Comparison of ENCODE assay signal across 8 mouse cellular contexts in the genomic region with DNA sequence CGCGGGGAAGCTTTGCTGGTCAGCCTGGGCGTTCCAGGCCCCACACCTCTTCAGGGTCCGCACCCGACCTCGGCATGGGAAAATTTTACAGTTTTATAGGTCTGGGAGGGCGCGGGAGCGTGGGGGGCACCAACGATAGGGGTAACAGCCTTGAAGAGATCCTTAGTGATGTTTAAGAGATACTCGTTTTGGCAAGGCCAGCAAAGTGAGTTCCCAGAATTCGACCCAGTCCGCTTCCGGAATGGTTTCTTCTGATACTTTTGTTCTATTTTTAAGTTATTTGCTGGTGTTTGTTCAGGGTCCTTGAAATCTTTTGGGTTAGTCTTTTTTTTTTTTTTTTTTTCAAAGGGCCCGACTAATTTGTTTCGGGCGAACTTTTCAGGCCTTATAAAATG. TPM values are rescaled to one million over a fixed set of nuclear protein-coding genes. Genes with fewer than 3 reads are reported as not detected.
A peak's percentile ranks its signal among the peaks of the same experiment; 100 is the strongest.
DNase-seq lines count a peak whose midpoint lies in the region; ATAC-seq lines count a peak whose summit lies in the region.

No protein-coding gene starts in this region.

- no peaks in the 10 kb centered on the region for H3K36me3 ChIP-seq in lung, embryonic 15.5 days
- 0 out of 2 replicates have a peak, but pooled peaks cover 3% of the 10 kb centered on the region for H3K36me3 ChIP-seq in embryonic facial prominence, embryonic 10.5 days (replicated peaks)
- no peaks in the 10 kb centered on the region for H3K36me3 ChIP-seq in intestine, embryonic 16.5 days (ENCODE audit: control insufficient read depth, insufficient read depth, low read length)
- H3K36me3 ChIP-seq in neural tube, embryonic 14.5 days (ENCODE audit: control insufficient read depth, insufficient read depth, low read length): no peaks in the 10 kb centered on the region

- ATAC-seq in lung, embryonic 15.5 days (ENCODE audit: borderline replicate concordance, extremely low read depth, low FRiP score, low TSS enrichment): no peak; the same call in 1 of the 2 replicates
- ATAC-seq in intestine, embryonic 16.5 days: no peak
- no peak; the same call in 1 of the 2 replicates for ATAC-seq in neural tube, embryonic 14.5 days (ENCODE audit: low read depth)
- no peak for ATAC-seq in megakaryocyte progenitor cell, adult 5-6 weeks (replicated peaks; ENCODE audit: poor library complexity)

- H3K4me2 ChIP-seq in lung, embryonic 15.5 days: peak overlapping the region; percentile 66
- peak overlapping the region; percentile 46 for H3K4me2 ChIP-seq in intestine, embryonic 16.5 days (ENCODE audit: low read depth, low read length)
- peak overlapping the region; percentile 66 for H3K4me2 ChIP-seq in neural tube, embryonic 14.5 days (ENCODE audit: low read depth, low read length)

- H3K9ac ChIP-seq in lung, embryonic 15.5 days: peak overlapping the region; percentile 97
- H3K9ac ChIP-seq in intestine, embryonic 16.5 days (ENCODE audit: low read depth, low read length): peak overlapping the region; percentile 98
- H3K9ac ChIP-seq in neural tube, embryonic 14.5 days (replicated peaks; ENCODE audit: low read depth, low read length): peak overlapping the region; percentile 96

- peak overlapping the region; percentile 92 for H3K4me3 ChIP-seq in lung, embryonic 15.5 days
- H3K4me3 ChIP-seq in embryonic facial prominence, embryonic 10.5 days: peak overlapping the region; percentile 95
- peak overlapping the region; percentile 100 for H3K4me3 ChIP-seq in intestine, embryonic 16.5 days (ENCODE audit: low read length)
- H3K4me3 ChIP-seq in neural tube, embryonic 14.5 days (ENCODE audit: low read depth, low read length): peak overlapping the region; percentile 100

- 1% methylated on average over 17 of the region's 17 CpGs for WGBS in lung, embryonic 15.5 days
- 2% methylated on average over 17 of the region's 17 CpGs for WGBS in embryonic facial prominence, embryonic 10.5 days
- under 1% methylated on average over 17 of the region's 17 CpGs for WGBS in intestine, embryonic 16.5 days
- 3% methylated on average over 17 of the region's 17 CpGs for WGBS in neural tube, embryonic 14.5 days

- no peak for DNase-seq in lung, adult 18-20 months
- no peak for DNase-seq in embryonic facial prominence, embryonic 10.5 days (ENCODE audit: low spot score)
- no peak for DNase-seq in cerebellum, adult 18-20 months
- DNase-seq in layer of hippocampus, postnatal 10 days (ENCODE audit: low spot score in 2 of 2): no peak

- no peaks in the 10 kb centered on the region for H3K9me3 ChIP-seq in lung, embryonic 15.5 days
- no peaks in the 10 kb centered on the region for H3K9me3 ChIP-seq in embryonic facial prominence, embryonic 10.5 days
- no peaks in the 10 kb centered on the region for H3K9me3 ChIP-seq in intestine, embryonic 16.5 days (ENCODE audit: control insufficient read depth, low read length)
- no peaks in the 10 kb centered on the region for H3K9me3 ChIP-seq in neural tube, embryonic 14.5 days (ENCODE audit: control insufficient read depth, low read length)

- H3K4me1 ChIP-seq in lung, embryonic 15.5 days: peaks cover 16% of the 10 kb centered on the region
- H3K4me1 ChIP-seq in embryonic facial prominence, embryonic 10.5 days: peaks cover 15% of the 10 kb centered on the region
- peaks cover 9% of the 10 kb centered on the region for H3K4me1 ChIP-seq in intestine, embryonic 16.5 days (ENCODE audit: control insufficient read depth, insufficient read depth, low read length)
- H3K4me1 ChIP-seq in neural tube, embryonic 14.5 days (ENCODE audit: control insufficient read depth, insufficient read depth, low read length): peaks cover 14% of the 10 kb centered on the region

- H3K27ac ChIP-seq in lung, embryonic 15.5 days: peak overlapping the region; percentile 98
- peak overlapping the region; percentile 95 for H3K27ac ChIP-seq in embryonic facial prominence, embryonic 10.5 days (replicated peaks)
- H3K27ac ChIP-seq in intestine, embryonic 16.5 days (ENCODE audit: low read length): peak overlapping the region; percentile 98
- peak overlapping the region; percentile 92 for H3K27ac ChIP-seq in neural tube, embryonic 14.5 days (ENCODE audit: low read depth, low read length)

- no peaks in the 10 kb centered on the region for H3K27me3 ChIP-seq in lung, embryonic 15.5 days
- no peaks in the 10 kb centered on the region for H3K27me3 ChIP-seq in embryonic facial prominence, embryonic 10.5 days (replicated peaks; ENCODE audit: low read depth, poor library complexity, severe bottlenecking)
- H3K27me3 ChIP-seq in intestine, embryonic 16.5 days (replicated peaks; ENCODE audit: control insufficient read depth, insufficient read depth, low read length): no peaks in the 10 kb centered on the region
- H3K27me3 ChIP-seq in neural tube, embryonic 14.5 days (ENCODE audit: control insufficient read depth, insufficient read depth, low read length): peaks cover 3% of the 10 kb centered on the region; the same call in 1 of the 2 replicates

RNA-seq across cellular contexts. Expression of a gene that starts 1.0 kb away (rescaled TPM):
- 57.6 and 62.7 TPM in 2 replicates for polyA plus RNA-seq in lung, embryonic 15.5 days (2015; fragmentation: Nextera tagmentation; extraction: Ambion mirVana)
- polyA plus RNA-seq in embryonic facial prominence, embryonic 10.5 days (2016; fragmentation: Nextera tagmentation; extraction: Ambion mirVana): 78.5 and 78.8 TPM in 2 replicates
- 51.1 and 52.8 TPM in 2 replicates for polyA plus RNA-seq in intestine, embryonic 16.5 days (2015; fragmentation: Nextera tagmentation; extraction: Ambion mirVana)
- 59.2 and 69.0 TPM in 2 replicates for polyA plus RNA-seq in neural tube, embryonic 14.5 days (2014; fragmentation: Nextera tagmentation; extraction: Ambion mirVana)
- total RNA-seq in megakaryocyte progenitor cell, adult 5-6 weeks (2015): 81.2 and 93.6 TPM in 2 replicates
- total RNA-seq in megakaryocyte progenitor cell, adult 5-6 weeks (2017): 76.1 and 102 TPM in 2 replicates
- 10 to 100 TPM; 55.9 to 59.9 TPM for total RNA-seq in layer of hippocampus, postnatal 10 days (2021)
